Mouse (Mus musculus): ENCODE measurements around the gene Usp39.

Gene Usp39

GRCm38 (mm10) chr6:72352636-72353405 lies 7.8 kb upstream of the Usp39 start:
- DNase-seq (ENCODE audit: low spot score) = no peak

DNA sequence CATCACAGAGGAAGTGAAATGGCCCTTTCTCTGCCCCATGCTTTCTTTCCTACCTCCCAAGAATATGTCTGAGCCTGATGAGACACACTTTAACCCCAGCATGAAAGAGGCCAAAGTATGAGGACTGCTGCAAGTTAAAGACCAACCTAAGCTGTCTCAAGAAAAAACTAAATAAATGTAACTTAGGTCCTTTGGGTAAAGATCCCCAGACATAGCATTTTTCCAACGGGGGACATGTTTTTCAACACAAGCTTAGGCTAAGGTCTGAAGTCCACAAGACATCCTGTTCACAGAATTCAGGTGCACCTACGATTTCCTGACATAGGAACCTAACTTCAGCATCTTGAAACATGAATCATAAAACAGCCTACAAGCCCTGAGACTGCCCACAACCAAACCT lies 5.2 kb upstream of the Usp39 start:
- no peak for DNase-seq (ENCODE audit: low spot score)

GRCm38 (mm10) chr6:72348411-72348810 lies 3.4 kb upstream of the Usp39 start:
- DNase-seq (ENCODE audit: low spot score) = no peak

DNA sequence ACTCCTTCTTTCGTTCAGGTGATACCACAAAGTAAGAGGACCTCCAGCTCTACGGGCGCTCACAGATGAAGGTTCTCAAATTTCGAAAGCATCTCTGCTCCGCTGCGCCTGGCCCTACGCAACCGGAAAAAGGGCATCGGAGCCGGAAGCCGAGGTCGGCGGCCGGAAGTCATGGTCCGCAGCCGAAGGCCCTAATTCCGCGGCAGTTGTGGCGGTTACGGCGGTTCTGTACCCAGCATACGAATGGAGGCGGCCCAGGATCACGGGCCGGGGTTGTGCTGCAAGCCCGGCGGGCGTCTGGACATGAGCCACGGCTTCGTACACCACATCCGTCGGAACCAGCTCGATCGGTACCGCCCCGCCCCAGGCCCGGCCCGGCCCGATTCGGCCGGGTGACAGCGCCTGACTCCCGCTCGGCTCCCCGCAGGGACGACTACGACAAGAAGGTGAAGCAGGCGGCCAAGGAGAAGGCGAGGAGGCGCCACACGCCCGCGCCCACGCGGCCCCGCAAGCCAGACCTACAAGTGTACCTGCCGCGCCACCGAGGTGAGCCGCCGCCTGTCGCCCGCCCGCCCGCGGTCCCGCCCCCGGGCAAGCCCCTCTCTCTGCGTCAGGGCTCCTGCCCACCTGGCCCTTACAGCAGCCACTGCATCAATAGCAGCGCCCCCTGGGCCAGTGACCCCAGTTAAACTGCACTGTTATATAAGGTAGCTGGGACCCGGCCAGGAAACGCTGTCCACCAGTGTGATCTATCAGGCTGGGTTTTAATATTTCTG lies 2.4 kb upstream of the Usp39 start, which contains the start of gene 0610030E20Rik:
0610030E20Rik (plus strand) TSS at position 152 of the 776 bp plus-strand sequence.
- DNase-seq (ENCODE audit: low spot score) = peak; percentile 81

GRCm38 (mm10) chr6:72346261-72346660 lies 1.3 kb upstream of the Usp39 start:
- no peak for DNase-seq (ENCODE audit: low spot score)

DNA sequence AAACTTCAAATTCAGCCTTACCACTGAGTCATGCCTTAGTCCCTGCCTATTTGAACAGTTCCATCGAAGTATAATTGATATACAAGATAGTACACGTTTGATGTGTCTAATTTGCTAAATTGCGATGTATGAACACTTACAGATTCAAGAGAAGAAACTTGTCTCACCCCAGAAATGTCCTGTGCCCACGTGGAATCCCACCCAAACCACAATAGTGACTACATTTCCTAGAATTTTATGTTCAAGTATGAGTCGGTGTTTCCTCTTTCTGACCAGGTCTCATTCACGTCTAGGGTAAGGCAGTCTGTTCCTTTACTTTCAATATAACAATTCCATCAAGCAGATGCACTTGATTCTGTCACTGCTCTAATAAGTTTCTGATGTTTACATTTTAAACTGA lies 649 bp upstream of the Usp39 start:
- no peak for DNase-seq (ENCODE audit: low spot score)

DNA sequence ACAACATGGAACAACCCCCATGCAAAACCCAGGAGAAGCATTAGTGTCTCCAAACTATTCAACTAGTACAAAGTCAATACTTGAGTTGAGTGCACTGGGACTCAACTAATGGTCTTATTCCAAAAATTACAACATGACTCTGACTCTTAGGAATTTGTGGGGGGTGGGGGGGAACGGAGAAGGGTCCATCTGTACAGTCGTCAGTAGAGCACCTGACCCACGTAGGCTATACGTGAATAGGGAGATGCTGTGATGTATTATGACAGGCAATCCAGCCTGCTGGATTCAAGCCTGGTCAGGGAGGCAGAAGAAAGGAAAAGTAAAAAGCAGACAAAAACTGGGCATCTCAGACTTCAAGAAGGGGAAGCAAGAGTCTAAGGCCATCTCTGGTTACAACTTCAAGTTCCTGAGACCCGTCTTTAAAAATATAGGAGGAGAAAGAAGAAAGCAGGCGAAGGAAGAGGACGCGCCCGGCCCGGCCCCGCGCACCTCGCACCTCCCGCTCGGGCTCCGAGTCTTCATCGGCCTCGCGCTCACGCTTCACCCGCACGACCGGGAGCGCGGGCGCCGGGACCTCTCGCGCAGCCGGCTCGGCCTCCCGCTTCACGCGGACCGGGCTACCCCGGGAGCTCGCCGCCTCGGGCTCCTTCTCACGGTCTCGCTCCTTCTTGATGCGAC lies 449 bp downstream of the Usp39 start:
- no peak for DNase-seq (ENCODE audit: low spot score)

DNA sequence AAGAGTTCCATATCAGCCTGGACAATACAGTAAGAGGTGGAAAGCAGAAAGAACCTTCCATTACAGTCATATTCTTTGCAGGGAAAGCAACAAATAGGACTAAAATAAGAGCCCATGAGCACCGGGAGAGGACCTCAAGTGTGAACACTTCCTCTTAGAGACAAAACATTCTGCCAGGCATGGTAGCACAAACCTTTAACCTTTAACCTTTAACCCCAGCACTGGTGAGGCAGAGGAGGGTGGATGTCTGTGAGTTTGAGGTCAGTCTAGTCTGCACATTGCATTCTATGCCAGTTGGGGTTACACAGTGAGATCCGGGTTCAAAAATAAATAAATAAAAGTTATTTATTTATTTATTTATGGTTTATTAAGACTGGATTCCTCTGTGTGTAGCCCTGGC lies 4.5 kb downstream of the Usp39 start:
- DNase-seq (ENCODE audit: low spot score) = no peak

GRCm38 (mm10) chr6:72333111-72333510 lies 11.9 kb downstream of the Usp39 start:
- DNase-seq (ENCODE audit: low spot score) = no peak

GRCm38 (mm10) chr6:72330133-72330532 lies 14.9 kb downstream of the Usp39 start:
- DNase-seq (ENCODE audit: low spot score) = no peak

GRCm38 (mm10) chr6:72329019-72329418 lies 16.0 kb downstream of the Usp39 start:
- no peak for DNase-seq (ENCODE audit: low spot score)

- peak; percentile 68 for DNase-seq (ENCODE audit: low spot score)
Measured at GRCm38 (mm10) chr6:72326274-72326673, 18.7 kb downstream of the Usp39 start.

DNA sequence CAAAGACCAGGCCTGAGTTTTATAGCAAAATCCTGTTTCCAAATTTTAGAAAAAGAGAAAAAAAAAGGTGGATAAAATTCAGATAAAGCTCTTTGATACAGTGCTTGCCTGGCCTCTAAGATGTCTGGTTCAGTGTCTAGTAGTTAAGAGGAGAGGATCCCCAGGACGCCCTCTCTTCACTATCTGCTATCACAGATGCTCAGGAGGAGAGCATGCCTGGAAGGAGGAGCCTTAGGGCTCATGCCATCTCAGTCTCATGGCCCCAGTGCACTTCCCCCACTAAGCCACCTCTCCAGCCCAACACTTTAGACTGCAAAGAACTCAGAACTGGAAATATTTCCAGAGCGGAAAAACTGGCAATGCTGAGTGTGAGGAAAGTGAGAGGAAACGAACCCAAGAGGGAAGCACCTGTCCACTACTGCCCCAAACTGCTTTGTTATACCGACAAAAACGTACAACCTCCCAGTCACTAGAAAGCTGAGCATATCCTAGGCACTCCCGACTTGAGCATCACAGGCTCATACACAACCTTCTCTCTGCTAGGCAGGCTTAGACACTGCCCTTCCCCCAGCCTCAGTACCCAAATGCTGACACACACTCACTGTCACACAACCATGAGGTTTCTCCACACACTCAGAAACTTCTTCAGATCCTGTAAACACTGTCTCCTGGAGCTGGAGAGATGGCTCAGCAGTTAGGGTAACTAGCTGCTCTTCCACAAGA lies 21.0 kb downstream of the Usp39 start:
- DNase-seq (ENCODE audit: low spot score) = no peak

GRCm38 (mm10) chr6:72322936-72323335 lies 22.0 kb downstream of the Usp39 start:
- no peak for DNase-seq (ENCODE audit: low spot score)

DNA sequence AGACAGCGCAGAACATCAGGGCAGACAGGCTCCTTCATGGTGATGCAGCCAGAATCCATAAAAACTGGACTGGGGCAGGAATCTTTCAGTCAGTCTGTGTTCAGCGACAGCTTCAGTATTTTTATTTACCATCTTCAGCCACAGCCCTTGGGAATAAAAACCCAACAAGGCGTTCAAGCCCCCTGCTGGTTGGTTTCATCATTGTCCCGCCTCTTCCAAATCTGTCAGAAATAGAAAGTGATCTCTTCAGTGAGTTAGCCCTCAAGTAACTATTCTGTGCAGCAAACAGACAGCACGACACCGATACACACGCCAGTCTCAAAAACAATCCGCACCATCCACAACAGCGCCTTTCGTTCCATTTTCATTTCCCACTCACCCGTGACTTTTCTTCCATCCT lies 26.0 kb downstream of the Usp39 start:
- peak; percentile 25 for DNase-seq (ENCODE audit: low spot score)

- no peak for DNase-seq (ENCODE audit: low spot score)
Measured at GRCm38 (mm10) chr6:72318440-72318839, 26.5 kb downstream of the Usp39 start.

GRCm38 (mm10) chr6:72316044-72316443 lies 28.9 kb downstream of the Usp39 start:
- DNase-seq (ENCODE audit: low spot score) = peak; percentile 15

DNA sequence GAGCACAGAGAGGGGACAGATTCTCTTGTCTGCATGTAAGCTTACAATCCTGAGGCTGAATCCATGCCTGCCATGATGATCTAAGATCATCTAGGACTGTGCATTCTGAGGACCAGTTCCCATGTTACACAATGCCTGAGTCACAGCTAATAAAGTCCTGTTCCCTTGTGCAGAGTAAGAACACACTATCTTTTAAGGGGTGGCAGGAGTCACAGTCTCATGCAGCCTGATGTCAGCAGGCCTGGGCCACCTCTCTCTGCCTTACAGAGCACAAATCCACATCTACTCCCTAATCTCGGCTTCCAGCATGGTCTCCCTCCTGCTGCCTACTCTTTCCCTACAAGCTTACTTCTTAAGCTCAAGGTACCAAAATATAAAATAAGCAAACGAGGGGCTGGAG lies 29.6 kb downstream of the Usp39 start:
- no peak for DNase-seq (ENCODE audit: low spot score)

DNA sequence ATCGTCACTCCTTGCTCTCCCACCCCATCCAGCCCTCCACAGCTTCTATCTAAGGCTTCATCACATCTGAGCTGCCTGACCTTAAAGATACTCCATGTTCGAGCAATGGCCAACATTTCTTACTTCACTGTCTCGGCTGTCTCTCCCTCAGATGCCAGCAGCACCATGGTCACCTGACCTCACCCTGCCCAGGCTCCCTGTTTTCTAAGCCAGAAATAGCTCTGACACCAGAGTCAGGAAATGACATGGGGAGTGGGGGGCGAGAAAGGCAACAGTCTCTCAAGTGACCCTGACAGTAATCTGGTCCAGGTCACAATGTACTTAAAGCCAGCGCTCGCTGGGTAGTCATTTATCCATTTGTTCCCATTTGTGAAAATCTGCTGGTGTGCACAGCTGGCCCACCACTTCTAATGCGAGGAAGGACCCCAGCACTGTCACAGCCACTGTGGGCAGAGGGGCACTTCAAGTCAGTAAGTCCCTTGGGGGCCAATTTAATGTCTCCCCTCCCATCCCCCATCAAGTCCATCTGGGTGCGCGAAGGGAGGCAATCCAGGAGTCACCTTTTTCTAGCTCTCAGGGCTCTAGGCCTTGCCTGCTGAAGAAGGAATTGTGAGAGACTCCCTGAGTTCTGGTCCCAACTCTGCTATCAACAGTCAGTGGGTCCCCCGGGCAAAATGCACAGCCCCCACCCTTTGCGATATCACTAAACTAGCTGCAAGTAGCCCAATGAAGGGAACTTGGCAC lies 31.7 kb downstream of the Usp39 start:
- no peak for DNase-seq (ENCODE audit: low spot score)

DNA sequence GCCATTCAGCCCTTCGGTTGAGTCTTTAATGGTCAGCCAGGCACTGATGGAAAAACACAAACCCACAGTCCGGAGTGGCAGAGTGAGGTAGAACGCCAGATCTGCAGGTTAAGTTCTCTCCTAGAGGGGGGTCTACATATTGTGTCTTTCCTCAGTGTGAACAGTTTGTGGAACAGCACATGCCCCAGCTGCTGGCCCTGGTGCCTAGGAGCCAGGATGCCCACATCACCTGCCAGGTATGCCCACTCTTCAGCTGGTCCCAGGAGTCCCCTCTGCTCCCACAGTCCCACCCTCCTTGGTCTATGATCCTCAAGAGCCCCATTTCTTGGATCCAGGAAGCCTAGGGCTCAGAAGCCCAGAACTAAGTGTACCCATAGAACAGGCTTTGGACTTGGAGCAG lies 32.8 kb downstream of the Usp39 start:
- no peak for DNase-seq (ENCODE audit: low spot score)

- no peak for DNase-seq (ENCODE audit: low spot score)
Measured at GRCm38 (mm10) chr6:72303510-72303909, 41.5 kb downstream of the Usp39 start.

All from yolk sac, embryonic 10.5 days (tissue).